Mouse (Mus musculus) E14TG2a.4 (cell line): ENCODE data around the gene Dlx3.

Experiments used
- CTCF ChIP-seq: conservative IDR thresholded peaks from 2 replicates; pipeline ENCODE4 v1.5.1; 2014; ENCODE audit warnings: low read length
- NANOG ChIP-seq: IDR thresholded peaks from 2 replicates; pipeline ENCODE4 v1.6.1; 2014; ENCODE audit warnings: borderline replicate concordance, low read length, mixed read lengths
- POU5F1 ChIP-seq: IDR thresholded peaks from 2 replicates; pipeline ENCODE4 v1.6.1; 2014; ENCODE audit warnings: low read length, borderline replicate concordance

GRCm38 (mm10) chr11:95120633-95121020, 708 bp downstream of the Dlx3 start:
- TF ChIP-seq CTCF (no peak), POU5F1 (no peak), NANOG (no peak)
